Mouse (Mus musculus): ENCODE data around the gene Ankrd53.
"Not testable (repeated sequence)": the region's sequence is repeated elsewhere in the genome, so short reads cannot be mapped to it uniquely, and the experiment has no call there.

Ankrd53 gene

GRCm38 (mm10) chr6:83762880-83763431, 512 bp downstream of the Ankrd53 start:
- no peak for ATAC-seq (ENCODE audit: insufficient number of reproducible peaks, low FRiP score, low TSS enrichment)

- ATAC-seq (ENCODE audit: insufficient number of reproducible peaks, low FRiP score, low TSS enrichment) = no peak
Observed at GRCm38 (mm10) chr6:83766982-83767381, 4.5 kb downstream of the Ankrd53 start.

GRCm38 (mm10) chr6:83768485-83768884, 6.0 kb downstream of the Ankrd53 start:
- ATAC-seq (ENCODE audit: insufficient number of reproducible peaks, low FRiP score, low TSS enrichment) = no peak

GRCm38 (mm10) chr6:83774126-83774525, 11.7 kb downstream of the Ankrd53 start:
- no peak for ATAC-seq (ENCODE audit: insufficient number of reproducible peaks, low FRiP score, low TSS enrichment)

GRCm38 (mm10) chr6:83774781-83775563, 12.5 kb downstream of the Ankrd53 start:
- no peak; the same call in 1 of the 2 replicates for ATAC-seq (ENCODE audit: insufficient number of reproducible peaks, low FRiP score, low TSS enrichment)

- peak; percentile 92 for ATAC-seq (ENCODE audit: insufficient number of reproducible peaks, low FRiP score, low TSS enrichment)
Observed at GRCm38 (mm10) chr6:83775638-83776293, 13.3 kb downstream of the Ankrd53 start, which contains the start of gene Tex261. TSS of gene Tex261 (minus strand) at chr6:83775813.

GRCm38 (mm10) chr6:83778306-83778705, 15.9 kb downstream of the Ankrd53 start:
- ATAC-seq (ENCODE audit: insufficient number of reproducible peaks, low FRiP score, low TSS enrichment) = no peak

- ATAC-seq (ENCODE audit: insufficient number of reproducible peaks, low FRiP score, low TSS enrichment) = no peak
Observed at GRCm38 (mm10) chr6:83779026-83779425, 16.6 kb downstream of the Ankrd53 start.

GRCm38 (mm10) chr6:83786426-83786825, 24.0 kb downstream of the Ankrd53 start:
- no peak for ATAC-seq (ENCODE audit: insufficient number of reproducible peaks, low FRiP score, low TSS enrichment)

GRCm38 (mm10) chr6:83788554-83788953, 26.1 kb downstream of the Ankrd53 start:
- ATAC-seq (ENCODE audit: insufficient number of reproducible peaks, low FRiP score, low TSS enrichment) = no peak

GRCm38 (mm10) chr6:83790533-83790932, 28.1 kb downstream of the Ankrd53 start:
- ATAC-seq (ENCODE audit: insufficient number of reproducible peaks, low FRiP score, low TSS enrichment) = not testable (repeated sequence)

- no peak for ATAC-seq (ENCODE audit: insufficient number of reproducible peaks, low FRiP score, low TSS enrichment)
Observed at GRCm38 (mm10) chr6:83791251-83791890, 28.9 kb downstream of the Ankrd53 start.

GRCm38 (mm10) chr6:83794760-83795296, 32.4 kb downstream of the Ankrd53 start, which contains the start of gene Nagk:
TSS of gene Nagk (plus strand) at chr6:83794982.
- ATAC-seq (ENCODE audit: insufficient number of reproducible peaks, low FRiP score, low TSS enrichment) = peak; percentile 90

GRCm38 (mm10) chr6:83795492-83795900, 33.1 kb downstream of the Ankrd53 start:
- ATAC-seq (ENCODE audit: insufficient number of reproducible peaks, low FRiP score, low TSS enrichment) = no peak

- ATAC-seq (ENCODE audit: insufficient number of reproducible peaks, low FRiP score, low TSS enrichment) = no peak
Observed at GRCm38 (mm10) chr6:83796686-83797085, 34.2 kb downstream of the Ankrd53 start.

- no peak for ATAC-seq (ENCODE audit: insufficient number of reproducible peaks, low FRiP score, low TSS enrichment)
Observed at GRCm38 (mm10) chr6:83802033-83802432, 39.6 kb downstream of the Ankrd53 start.

GRCm38 (mm10) chr6:83802846-83803245, 40.4 kb downstream of the Ankrd53 start:
- ATAC-seq (ENCODE audit: insufficient number of reproducible peaks, low FRiP score, low TSS enrichment) = no peak

GRCm38 (mm10) chr6:83815801-83816200, 53.4 kb downstream of the Ankrd53 start:
- ATAC-seq (ENCODE audit: insufficient number of reproducible peaks, low FRiP score, low TSS enrichment) = no peak
